12 mouse cellular contexts compared by ENCODE assay signal in genomic region chr1:52655153-52655552, GRCm38 (mm10). TPM values are rescaled to one million over a fixed set of nuclear protein-coding genes. Genes with fewer than 3 reads are reported as not detected.
DNase-seq lines count a peak whose midpoint lies in the region; ATAC-seq lines count a peak whose summit lies in the region.
"Had no signal": no experiment of that assay in that cellular context is flagged by ENCODE, and none has a peak within 500 bp of the region (broad histone marks: within the 10 kb centered on the region; RNA-seq: fewer than 3 reads in every experiment).

No protein-coding gene starts in this region.

- DNase-seq in spleen, adult 18-20 months, result peak; percentile 23 to 38
- DNase-seq in spleen, adult 12 weeks (ENCODE audit: low spot score), result no peak
- DNase-seq in skeletal muscle tissue, adult 2 months (ENCODE audit: low read depth, low spot score), result peak; percentile 7
- peak; percentile 56 for DNase-seq in thymus, postnatal 4 days
- DNase-seq in urinary bladder, postnatal 25 days (ENCODE audit: low spot score), result no peak
- no peak for DNase-seq in cerebellum, postnatal 4 days (ENCODE audit: low spot score in 2 of 2)
- DNase-seq in Muller cell, postnatal 12 days (ENCODE audit: inconsistent ontology term), result no peak
- DNase-seq: cerebellum, postnatal 25 days; forebrain, postnatal 0 days; gastrocnemius, postnatal 10 days had no signal

- peak; percentile 92 for ATAC-seq in granulocyte monocyte progenitor cell, adult 5-6 weeks (replicated peaks; ENCODE audit: poor library complexity, severe bottlenecking)
- ATAC-seq: forebrain, postnatal 0 days; hindbrain, embryonic 16.5 days had no signal

RNA-seq across cellular contexts. Expression of gene Nemp2, which starts 24.6 kb away (rescaled TPM):
- total RNA-seq in granulocyte monocyte progenitor cell, adult 5-6 weeks (2014; fragmentation: Nextera tagmentation), result 9.0 and 18.1 TPM in 2 replicates
- 9.6 and 10.9 TPM in 2 replicates for total RNA-seq in granulocyte monocyte progenitor cell, adult 5-6 weeks (2017)

Comparison
In these comparisons a context has a peak if more than half of its experiments do, and no peak if none do; other contexts are left out.
1. DNase-seq: peak in spleen, adult 18-20 months (2 of 2), skeletal muscle tissue, adult 2 months (single experiment) and thymus, postnatal 4 days (single experiment); none in spleen, adult 12 weeks (single experiment), urinary bladder, postnatal 25 days (single experiment), cerebellum, postnatal 4 days (0 of 2) and Muller cell, postnatal 12 days (single experiment).